Mouse (Mus musculus) heart, postnatal 0 days (tissue): ENCODE results near the gene Cltc.

Experiments
- CTCF ChIP-seq: IDR thresholded peaks from 2 replicates; pipeline ENCODE4 v1.5.1; 2016; ENCODE audit warnings: antibody characterized with exemption, control low read depth, low read depth
- EP300 ChIP-seq: IDR thresholded peaks from 2 replicates; pipeline ENCODE4 v1.6.1; 2016; ENCODE audit warnings: antibody characterized with exemption, low read depth

GRCm38 (mm10) chr11:86714606-86715005 lies 42.8 kb downstream of the Cltc start:
- TF ChIP-seq CTCF (no peak), EP300 (no peak)
